Mouse (Mus musculus) spleen, adult 2 months (tissue): Measurements from ENCODE around the gene Pou6f2. TPM values are rescaled to one million over a fixed set of nuclear protein-coding genes. Genes with fewer than 3 reads are reported as not detected.

Experiments
- DNase-seq, 2 experiments: peaks; one replicate each; pipeline versions ENCODE4 v3.0.0 to v3.0.0-alpha.2; 2012 to 2021; ENCODE audit warnings: low spot score in 2 of 2, low read depth in 1 of 2
- H3K27ac ChIP-seq: fragments of 200-500 bp; 2 replicates; pipeline ENCODE4 v1.5.1; 2012; ENCODE audit warnings: low read length, inconsistent platforms; ENCODE audit not compliant: insufficient read depth
- H3K27me3 ChIP-seq: fragments of 200-500 bp; 2 replicates; pipeline ENCODE4 v1.6.1; 2012; ENCODE audit warnings: mild to moderate bottlenecking, moderate library complexity, low read length, inconsistent platforms; ENCODE audit not compliant: control insufficient read depth, insufficient read depth
- H3K36me3 ChIP-seq: fragments of 200-500 bp; 2 replicates; pipeline ENCODE4 v1.6.1; 2012; ENCODE audit warnings: mild to moderate bottlenecking, low read length, inconsistent platforms; ENCODE audit not compliant: control insufficient read depth, insufficient read depth
- H3K4me1 ChIP-seq: fragments of 200-500 bp; 2 replicates; pipeline ENCODE4 v1.6.1; 2011; ENCODE audit warnings: inconsistent platforms; ENCODE audit not compliant: control insufficient read depth, insufficient read depth, insufficient read length
- H3K4me3 ChIP-seq: fragments of 200-500 bp; 2 replicates; pipeline ENCODE4 v1.5.1; 2011; ENCODE audit warnings: mild to moderate bottlenecking, inconsistent platforms; ENCODE audit not compliant: insufficient read depth, insufficient read length; ENCODE audit errors: extremely low read depth
- CTCF ChIP-seq: fragments of 200-500 bp; IDR thresholded peaks from 2 replicates; pipeline ENCODE4 v1.5.1; 2011; ENCODE audit warnings: mild to moderate bottlenecking, inconsistent platforms; ENCODE audit not compliant: insufficient read depth, insufficient read length, insufficient replicate concordance; ENCODE audit errors: extremely low read depth
- POLR2A ChIP-seq: fragments of 200-500 bp; IDR thresholded peaks from 2 replicates; pipeline ENCODE4 v1.6.1; 2011; ENCODE audit warnings: low read depth, low read length, inconsistent platforms
- WGBS: fragments of 180-500 bp; shearing (Covaris S2); methylation state at CpG from one replicate; pipeline ENCODE4 v1.1.7; 2018; 5-methylcytosine and 5-hydroxymethylcytosine counted together
- polyA plus RNA-seq: library from polyadenylated mRNA; depleted of rRNA; stranded (reverse); fragments of >200 nt; gene quantifications from 2 replicates; pipeline ENCODE4 v1.2.3, GENCODE M21; 2012; rRNA removed

The Pou6f2 gene
- polyA plus RNA-seq = not detected in 2 replicates

- 81% methylated on average over 6 of the region's 6 CpGs for WGBS
- no peak for DNase-seq
- no peak for TF ChIP-seq POLR2A
- no peak for TF ChIP-seq CTCF
- Histone ChIP-seq H3K4me3 (no peak within 1 kb of the TSS), H3K36me3 (no peaks in the 10 kb centered on the region), H3K27me3 (no peaks in the 10 kb centered on the region), H3K4me1 (no peaks in the 10 kb centered on the region), H3K27ac (no peak within 1 kb of the TSS)
These were observed at the start of gene Pou6f2 for GRCm38 (mm10) chr13:18397586-18397985. TSS of gene Pou6f2 (minus strand) at chr13:18397686.

- Histone ChIP-seq H3K27ac (no peak overlapping the region), H3K36me3 (no peaks in the 10 kb centered on the region), H3K4me1 (no peaks in the 10 kb centered on the region), H3K4me3 (no peak overlapping the region), H3K27me3 (no peaks in the 10 kb centered on the region)
- no peak for DNase-seq
- WGBS = 65% methylated on average over 3 of the region's 3 CpGs
- TF ChIP-seq CTCF (no peak), POLR2A (no peak)
These were observed 42.4 kb upstream of the Pou6f2 start for GRCm38 (mm10) chr13:18439858-18440257.

- 82% methylated on average over 4 of the region's 4 CpGs for WGBS
- H3K27ac ChIP-seq = no peak overlapping the region
- H3K36me3 ChIP-seq = no peaks in the 10 kb centered on the region
- H3K4me3 ChIP-seq = no peak overlapping the region
- no peak for TF ChIP-seq POLR2A
- no peak for TF ChIP-seq CTCF
- H3K27me3 ChIP-seq = no peaks in the 10 kb centered on the region
- DNase-seq = no peak
- H3K4me1 ChIP-seq = no peaks in the 10 kb centered on the region
These were observed 9.8 kb downstream of the Pou6f2 start for GRCm38 (mm10) chr13:18387673-18388072.

- no peak overlapping the region for H3K27ac ChIP-seq
- TF ChIP-seq POLR2A (no peak), CTCF (no peak)
- DNase-seq = no peak
- WGBS = 73% methylated on average over 2 of the region's 2 CpGs
- H3K4me3 ChIP-seq = no peak overlapping the region
- H3K27me3 ChIP-seq = no peaks in the 10 kb centered on the region
- H3K36me3 ChIP-seq = no peaks in the 10 kb centered on the region
- no peaks in the 10 kb centered on the region for H3K4me1 ChIP-seq
These were observed 34.1 kb downstream of the Pou6f2 start for GRCm38 (mm10) chr13:18363373-18363772.

GRCm38 (mm10) chr13:18344580-18345333 is 52.7 kb downstream of the Pou6f2 start:
- 67% methylated on average over 4 of the region's 4 CpGs for WGBS
- no peak overlapping the region for H3K27ac ChIP-seq
- no peak overlapping the region for H3K4me3 ChIP-seq
- H3K27me3 ChIP-seq = no peaks in the 10 kb centered on the region
- TF ChIP-seq POLR2A (no peak), CTCF (no peak)
- DNase-seq = no peak
- no peaks in the 10 kb centered on the region for H3K36me3 ChIP-seq
- no peaks in the 10 kb centered on the region for H3K4me1 ChIP-seq

DNA sequence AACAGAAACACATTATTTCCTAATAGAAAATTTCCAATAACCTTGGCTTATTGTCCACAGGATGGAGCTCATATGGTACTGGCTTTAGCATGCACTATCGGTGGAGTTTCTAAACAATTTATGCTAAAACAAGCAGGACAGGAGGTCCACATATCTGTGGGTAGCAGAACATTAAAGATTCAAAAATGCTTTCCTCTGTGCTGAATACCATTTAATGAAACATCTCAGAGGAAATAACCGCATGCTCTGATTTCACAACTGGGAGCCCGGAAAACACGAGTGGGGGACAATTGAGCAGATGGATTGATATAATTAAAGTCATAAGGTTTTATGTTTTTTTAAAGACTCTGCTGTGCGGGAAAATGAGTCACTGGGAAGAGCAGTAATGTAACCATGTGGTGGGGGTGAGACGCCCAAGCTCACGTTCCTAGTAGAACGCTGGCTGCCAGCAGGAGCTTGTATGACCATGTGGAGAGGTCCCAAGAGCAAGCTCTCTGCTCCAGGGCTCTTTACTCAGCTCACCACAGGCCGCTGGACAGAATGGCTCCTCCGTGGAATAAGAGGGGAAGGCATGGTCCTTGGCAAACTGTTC is 58.5 kb downstream of the Pou6f2 start:
- Histone ChIP-seq H3K27ac (no peak overlapping the region), H3K27me3 (no peaks in the 10 kb centered on the region), H3K4me1 (no peaks in the 10 kb centered on the region), H3K4me3 (no peak overlapping the region), H3K36me3 (no peaks in the 10 kb centered on the region)
- no peak for TF ChIP-seq CTCF
- no peak for DNase-seq
- WGBS = 87% methylated on average over 10 of the region's 10 CpGs

DNA sequence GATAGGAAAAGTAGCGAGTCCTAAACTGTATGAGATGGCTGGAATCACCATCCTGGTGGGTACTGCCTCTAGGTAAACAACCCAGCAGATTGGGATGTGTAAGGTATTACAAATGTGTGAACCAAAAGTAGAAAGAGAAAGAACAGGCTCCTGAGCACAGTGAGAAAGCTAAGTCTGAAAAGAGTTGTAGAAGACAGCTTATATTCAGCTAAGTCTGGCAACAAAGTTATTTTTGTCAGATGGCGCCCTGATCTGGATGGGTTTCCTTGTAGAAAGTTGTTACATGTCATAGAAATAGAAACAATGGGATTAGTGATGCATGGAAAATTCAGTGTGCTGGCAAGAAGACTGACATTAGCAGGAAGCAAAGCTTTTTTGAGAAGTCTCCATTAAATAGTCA is 59.5 kb downstream of the Pou6f2 start:
- H3K4me3 ChIP-seq = no peak overlapping the region

More for the DNA sequence above, 59.5 kb downstream of the Pou6f2 start:
- 74% methylated on average over 2 of the region's 2 CpGs for WGBS
- H3K4me1 ChIP-seq = no peaks in the 10 kb centered on the region
- H3K27me3 ChIP-seq = no peaks in the 10 kb centered on the region
- no peak for DNase-seq
- TF ChIP-seq CTCF (no peak), POLR2A (no peak)
- H3K27ac ChIP-seq = no peak overlapping the region
- no peaks in the 10 kb centered on the region for H3K36me3 ChIP-seq
